Mouse (Mus musculus): ENCODE results near the gene Cdk9.

The Cdk9 gene

GRCm38 (mm10) chr2:32705018-32705417 lies 7.9 kb downstream of the Cdk9 start:
- DNase-seq, result no peak

- no peak for DNase-seq
Measured at GRCm38 (mm10) chr2:32704021-32704421, 8.9 kb downstream of the Cdk9 start, which contains the start of gene Fpgs. Gene Fpgs (minus strand): TSS chr2:32704145.

- no peak for DNase-seq
Measured at GRCm38 (mm10) chr2:32703046-32703445, 9.8 kb downstream of the Cdk9 start.

- DNase-seq, result no peak
Measured at GRCm38 (mm10) chr2:32700966-32701743, 11.7 kb downstream of the Cdk9 start.

GRCm38 (mm10) chr2:32699680-32700079 lies 13.2 kb downstream of the Cdk9 start:
- DNase-seq, result no peak

- no peak for DNase-seq
Measured at GRCm38 (mm10) chr2:32694691-32695090, 18.2 kb downstream of the Cdk9 start.

GRCm38 (mm10) chr2:32693823-32694411 lies 19.0 kb downstream of the Cdk9 start:
- peak; percentile 96 for DNase-seq

GRCm38 (mm10) chr2:32693282-32693681 lies 19.6 kb downstream of the Cdk9 start:
- peak; percentile 56 for DNase-seq

GRCm38 (mm10) chr2:32692496-32692895 lies 20.4 kb downstream of the Cdk9 start:
- DNase-seq, result peak; percentile 63

- no peak for DNase-seq
Measured at GRCm38 (mm10) chr2:32691041-32691440, 21.8 kb downstream of the Cdk9 start.

- peak; percentile 85 for DNase-seq
Measured at GRCm38 (mm10) chr2:32689420-32689819, 23.5 kb downstream of the Cdk9 start.

- no peak for DNase-seq
Measured at GRCm38 (mm10) chr2:32687562-32687961, 25.3 kb downstream of the Cdk9 start.

- no peak for DNase-seq
Measured at GRCm38 (mm10) chr2:32686640-32687039, 26.2 kb downstream of the Cdk9 start.

- no peak for DNase-seq
Measured at GRCm38 (mm10) chr2:32685807-32686206, 27.1 kb downstream of the Cdk9 start.

GRCm38 (mm10) chr2:32684681-32685428 lies 28.0 kb downstream of the Cdk9 start:
- no peak for DNase-seq

GRCm38 (mm10) chr2:32683701-32684100 lies 29.2 kb downstream of the Cdk9 start:
- no peak for DNase-seq

- no peak for DNase-seq
Measured at GRCm38 (mm10) chr2:32682721-32683417, 30.0 kb downstream of the Cdk9 start.

GRCm38 (mm10) chr2:32681754-32682153 lies 31.1 kb downstream of the Cdk9 start:
- no peak for DNase-seq

- no peak for DNase-seq
Measured at GRCm38 (mm10) chr2:32680961-32681650, 31.8 kb downstream of the Cdk9 start.

GRCm38 (mm10) chr2:32680051-32680451 lies 32.8 kb downstream of the Cdk9 start:
- no peak for DNase-seq

GRCm38 (mm10) chr2:32677683-32678082 lies 35.2 kb downstream of the Cdk9 start:
- no peak for DNase-seq

GRCm38 (mm10) chr2:32676821-32677220 lies 36.1 kb downstream of the Cdk9 start:
- DNase-seq, result no peak

Data from cerebellum, adult 11-12 months (tissue).